Mouse (Mus musculus): ENCODE results near the gene Zfp503. TPM values are rescaled to one million over a fixed set of nuclear protein-coding genes. Genes with fewer than 3 reads are reported as not detected.

The Zfp503 gene
- polyA plus RNA-seq, 1 experiment = 5.4 TPM

DNA sequence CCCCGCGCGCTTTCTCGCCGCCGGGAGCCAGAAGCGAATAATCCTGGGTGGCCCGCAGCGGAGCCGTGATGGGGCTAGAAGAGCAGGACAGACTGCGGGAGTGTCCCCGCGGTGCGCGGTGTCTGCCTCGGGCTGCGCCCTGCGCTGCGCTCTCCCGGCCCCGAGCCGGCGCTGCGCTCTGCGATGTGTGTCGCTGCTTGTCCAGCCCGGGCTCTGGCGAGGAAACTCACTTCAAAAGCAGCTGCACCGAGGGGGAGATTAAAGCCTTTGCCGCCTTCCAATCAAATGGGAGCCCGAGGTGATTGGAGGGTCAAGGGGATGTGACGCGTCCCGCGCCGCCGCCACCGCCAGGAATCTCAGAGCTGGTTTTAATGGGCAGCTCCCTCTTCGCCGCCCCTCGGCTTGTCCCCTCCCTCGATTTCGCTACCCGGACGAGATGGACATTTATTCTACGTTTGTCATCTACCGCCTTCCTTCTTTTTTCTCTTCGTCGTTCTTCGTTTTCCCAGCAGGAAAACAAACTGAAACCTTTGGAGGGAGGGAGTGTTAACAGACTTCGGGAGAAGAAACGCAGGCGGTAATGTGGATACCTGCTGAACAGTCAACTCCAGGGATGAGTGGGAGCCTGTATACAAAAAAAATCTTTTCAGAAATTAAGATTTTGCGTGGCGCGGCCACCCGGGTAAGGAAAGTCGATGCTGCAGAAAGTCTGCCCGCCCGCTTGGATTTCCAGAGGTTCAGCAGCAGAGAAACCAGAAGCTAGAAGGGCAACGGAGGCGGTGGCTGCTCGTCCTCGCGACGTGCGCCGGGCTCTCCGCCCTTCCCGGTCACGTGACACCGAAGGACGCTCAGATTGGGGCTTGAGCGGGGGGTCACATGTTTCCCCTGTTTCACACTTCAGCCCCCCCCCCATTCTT is 1.5 kb downstream of the Zfp503 start:
- Histone ChIP-seq H3K4me2 (ENCODE audit: low read depth) (peak overlapping the region; percentile 80), H3K36me3 (ENCODE audit: control insufficient read depth, insufficient read depth) (no peaks in the 10 kb centered on the region), H3K79me2 (ENCODE audit: control insufficient read depth, insufficient read depth) (peaks cover 8% of the 10 kb centered on the region), H3ac (ENCODE audit: control insufficient read depth, insufficient read length) (peak overlapping the region; percentile 12), H3K4me3 (peak overlapping the region; percentile 56), H3K27me3 (ENCODE audit: control insufficient read depth, insufficient read depth, insufficient read length) (no peaks in the 10 kb centered on the region)
- TF ChIP-seq E2F4 (IDR thresholded peaks at IDR 0.05; ENCODE audit: insufficient read depth) (peak; percentile 77), MYOG (IDR thresholded peaks at IDR 0.05; ENCODE audit: control insufficient read depth in 1 of 3, insufficient read depth in 1 of 3, insufficient read length in 2 of 3, low read depth in 2 of 3) (peak in 1 of 3 experiments; percentile 36), USF1 (IDR thresholded peaks at IDR 0.05; ENCODE audit: low read depth) (peak; percentile 88), POLR2AphosphoS2 (IDR thresholded peaks at IDR 0.05; ENCODE audit: insufficient read length, low read depth) (peak; percentile 75), TCF3 (IDR thresholded peaks at IDR 0.05; ENCODE audit: insufficient read length, low read depth) (no peak), MYOD1 (IDR thresholded peaks at IDR 0.05; ENCODE audit: control insufficient read depth in 1 of 3, insufficient read length in 2 of 3, low read depth in 2 of 3) (peak in 1 of 3 experiments; percentile 40), TCF12 (IDR thresholded peaks at IDR 0.05; ENCODE audit: insufficient read depth, poor library complexity, severe bottlenecking) (no peak), POLR2A (IDR thresholded peaks at IDR 0.05; ENCODE audit: insufficient read length, low read depth) (peak; percentile 75)

DNA sequence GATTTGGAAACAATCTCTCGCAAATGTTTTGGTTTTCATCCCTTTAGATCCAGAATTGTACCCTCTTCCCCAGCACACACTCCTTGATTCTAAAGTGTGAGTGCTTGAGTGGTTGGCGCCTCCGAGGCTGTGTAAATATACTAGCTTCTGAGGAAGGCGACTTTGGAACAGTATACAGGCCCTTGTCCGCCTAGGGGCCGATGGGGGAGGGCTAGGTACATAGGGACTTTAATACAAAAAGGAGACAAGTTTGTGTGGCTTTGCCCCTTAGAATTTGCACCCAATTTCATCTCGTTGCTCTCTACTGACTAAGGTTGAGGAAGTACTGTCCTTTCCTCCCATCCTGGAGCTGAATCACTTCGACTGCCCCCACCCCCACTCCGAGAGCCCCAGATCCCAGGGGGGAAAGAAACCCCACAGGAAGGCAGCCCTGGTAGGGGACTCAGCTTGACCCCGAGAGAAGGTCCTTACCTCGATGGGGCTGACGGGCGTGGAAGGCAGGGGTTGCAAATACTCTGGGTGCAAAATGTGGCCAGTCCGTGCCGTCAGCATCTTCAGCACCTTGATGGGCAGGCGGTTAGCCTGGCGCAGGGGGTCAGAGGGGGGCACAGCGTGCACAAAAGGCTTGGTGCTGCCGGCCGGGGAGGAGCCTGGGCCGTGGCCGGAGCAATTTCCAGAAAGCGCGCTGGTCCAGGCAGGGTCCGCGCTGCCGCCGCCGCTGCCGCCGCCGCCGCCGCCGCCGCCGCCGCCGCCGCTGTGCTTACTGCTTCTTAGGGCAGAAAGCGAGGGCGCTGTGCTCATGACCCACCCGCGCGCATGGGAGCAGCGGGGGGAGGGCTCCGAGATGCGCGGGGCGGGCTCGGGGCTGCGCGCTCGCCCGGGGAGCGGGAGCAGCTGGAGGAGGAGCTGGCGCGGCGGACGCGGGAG is 2.4 kb downstream of the Zfp503 start:
- Histone ChIP-seq H3ac (ENCODE audit: control insufficient read depth, insufficient read length) (peak overlapping the region; percentile 12), H3K79me2 (ENCODE audit: control insufficient read depth, insufficient read depth) (peaks cover 8% of the 10 kb centered on the region), H3K4me3 (peak overlapping the region; percentile 56), H3K4me2 (ENCODE audit: low read depth) (peak overlapping the region; percentile 84), H3K27me3 (ENCODE audit: control insufficient read depth, insufficient read depth, insufficient read length) (no peaks in the 10 kb centered on the region), H3K36me3 (ENCODE audit: control insufficient read depth, insufficient read depth) (no peaks in the 10 kb centered on the region)
- TF ChIP-seq REST (IDR thresholded peaks at IDR 0.05; ENCODE audit: insufficient read depth, insufficient read length) (no peak), E2F4 (IDR thresholded peaks at IDR 0.05; ENCODE audit: insufficient read depth) (peak; percentile 24)

DNA sequence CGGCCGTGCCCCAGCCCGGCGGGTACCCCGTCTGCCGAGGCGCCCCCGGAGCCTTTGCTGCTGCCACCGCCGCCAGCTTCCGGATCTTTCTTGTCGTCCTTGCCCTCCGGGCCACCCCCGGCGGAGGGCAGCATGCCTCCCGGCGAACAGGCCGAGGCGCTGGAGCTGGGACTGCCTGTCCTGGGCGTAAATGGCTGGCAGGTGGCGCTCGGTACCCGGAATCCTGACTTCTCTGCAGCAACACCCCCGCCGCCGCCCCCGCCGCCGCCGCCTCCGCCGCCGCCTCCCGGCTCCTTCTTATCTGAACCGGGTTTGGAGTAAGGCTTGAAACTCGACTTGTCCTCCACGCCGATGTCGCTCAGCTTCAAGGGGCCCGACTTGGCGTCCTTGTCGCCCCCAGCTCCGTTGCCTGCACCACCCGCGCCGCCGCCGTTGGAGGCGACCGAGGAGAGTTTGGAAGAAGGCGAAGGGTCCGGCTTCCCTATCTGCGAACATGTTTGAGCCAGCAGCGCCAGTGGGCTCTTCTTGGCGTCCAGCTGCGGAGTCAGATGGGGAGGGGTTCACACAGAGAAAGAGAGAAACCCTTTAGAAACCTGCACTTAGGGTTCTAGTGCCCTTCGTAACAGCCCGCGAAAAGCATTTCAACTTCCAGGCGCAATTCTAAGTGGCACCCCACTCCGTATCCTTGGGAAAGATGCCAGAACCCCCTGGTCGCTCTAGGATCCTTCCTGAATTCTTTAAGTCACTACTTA is 3.2 kb downstream of the Zfp503 start:
- Histone ChIP-seq H3K4me2 (ENCODE audit: low read depth) (peak overlapping the region; percentile 84), H3ac (ENCODE audit: control insufficient read depth, insufficient read length) (peak overlapping the region; percentile 12), H3K27me3 (ENCODE audit: control insufficient read depth, insufficient read depth, insufficient read length) (no peaks in the 10 kb centered on the region), H3K79me2 (ENCODE audit: control insufficient read depth, insufficient read depth) (peaks cover 8% of the 10 kb centered on the region), H3K36me3 (ENCODE audit: control insufficient read depth, insufficient read depth) (no peaks in the 10 kb centered on the region), H3K4me3 (peak overlapping the region; percentile 56)
- TF ChIP-seq TCF3 (IDR thresholded peaks at IDR 0.05; ENCODE audit: insufficient read length, low read depth) (no peak), REST (IDR thresholded peaks at IDR 0.05; ENCODE audit: insufficient read depth, insufficient read length) (no peak), USF1 (IDR thresholded peaks at IDR 0.05; ENCODE audit: low read depth) (no peak), MAX (IDR thresholded peaks at IDR 0.05; ENCODE audit: low read depth) (no peak), TCF12 (IDR thresholded peaks at IDR 0.05; ENCODE audit: insufficient read depth, poor library complexity, severe bottlenecking) (no peak), POLR2A (IDR thresholded peaks at IDR 0.05; ENCODE audit: insufficient read length, low read depth) (no peak), CEBPB (IDR thresholded peaks at IDR 0.05; ENCODE audit: insufficient read depth, poor library complexity, severe bottlenecking) (no peak), E2F4 (IDR thresholded peaks at IDR 0.05; ENCODE audit: insufficient read depth) (no peak), MYOD1 (IDR thresholded peaks at IDR 0.05; ENCODE audit: control insufficient read depth in 1 of 3, insufficient read length in 2 of 3, low read depth in 2 of 3) (no peak)

DNA sequence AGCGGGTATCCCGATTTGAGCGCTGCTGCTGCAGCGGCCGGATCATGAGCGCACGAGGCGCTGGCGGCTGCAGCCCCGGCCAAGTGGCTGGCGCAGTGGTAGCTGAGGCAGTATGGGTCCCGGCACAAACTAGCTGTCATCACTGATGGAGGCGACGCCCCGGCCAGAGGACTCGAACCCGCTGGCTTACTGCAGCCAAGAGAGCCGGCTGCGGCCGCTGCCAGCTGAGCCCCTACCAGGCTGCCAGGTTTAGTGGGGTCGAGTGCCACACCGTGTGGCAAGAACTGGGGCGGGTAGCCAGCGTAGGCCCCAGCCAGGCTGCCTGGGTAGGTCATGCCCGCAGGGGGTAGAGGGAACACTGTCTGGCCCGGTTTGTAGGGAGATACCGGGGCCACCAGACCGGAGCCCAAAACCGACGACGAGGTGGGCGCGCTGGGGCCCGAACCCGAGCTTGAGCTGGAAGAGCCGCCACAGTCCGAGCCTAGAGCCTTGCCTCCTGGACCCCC is 3.9 kb downstream of the Zfp503 start:
- TF ChIP-seq USF1 (IDR thresholded peaks at IDR 0.05; ENCODE audit: low read depth) (no peak), E2F4 (IDR thresholded peaks at IDR 0.05; ENCODE audit: insufficient read depth) (no peak), MAX (IDR thresholded peaks at IDR 0.05; ENCODE audit: low read depth) (no peak), POLR2A (IDR thresholded peaks at IDR 0.05; ENCODE audit: insufficient read length, low read depth) (no peak), MYOG (IDR thresholded peaks at IDR 0.05; ENCODE audit: control insufficient read depth in 1 of 3, insufficient read depth in 1 of 3, insufficient read length in 2 of 3, low read depth in 2 of 3) (no peak), POLR2AphosphoS2 (IDR thresholded peaks at IDR 0.05; ENCODE audit: insufficient read length, low read depth) (no peak), REST (IDR thresholded peaks at IDR 0.05; ENCODE audit: insufficient read depth, insufficient read length) (no peak), SRF (IDR thresholded peaks at IDR 0.05; ENCODE audit: control insufficient read depth, insufficient read length, low read depth) (no peak), CEBPB (IDR thresholded peaks at IDR 0.05; ENCODE audit: insufficient read depth, poor library complexity, severe bottlenecking) (no peak)
- peak overlapping the region; percentile 84 for H3K4me2 ChIP-seq (ENCODE audit: low read depth)
- H3K27me3 ChIP-seq (ENCODE audit: control insufficient read depth, insufficient read depth, insufficient read length) = no peaks in the 10 kb centered on the region
- no peaks in the 10 kb centered on the region for H3K36me3 ChIP-seq (ENCODE audit: control insufficient read depth, insufficient read depth)
- H3K79me2 ChIP-seq (ENCODE audit: control insufficient read depth, insufficient read depth) = peaks cover 8% of the 10 kb centered on the region
- peak overlapping the region; percentile 12 for H3ac ChIP-seq (ENCODE audit: control insufficient read depth, insufficient read length)
- H3K4me3 ChIP-seq = peak overlapping the region; percentile 56
